Mouse (Mus musculus) mature B cell (primary cell): ENCODE data around the gene E330017A01Rik.

Source experiments
- in situ Hi-C: fragments of 300-500 bp; cut with MboI; formaldehyde crosslinking; loops from 2 replicates; pipeline ENCODE4 v1.14.3; 2019

E330017A01Rik gene

GRCm38 (mm10) chr16:58663021-58663420 is 24.5 kb upstream of the E330017A01Rik start:
- in situ Hi-C loops: loop anchor here (10.0 kb wide), 1 partner anchor 208 kb away; no protein-coding TSS in a partner anchor

DNA sequence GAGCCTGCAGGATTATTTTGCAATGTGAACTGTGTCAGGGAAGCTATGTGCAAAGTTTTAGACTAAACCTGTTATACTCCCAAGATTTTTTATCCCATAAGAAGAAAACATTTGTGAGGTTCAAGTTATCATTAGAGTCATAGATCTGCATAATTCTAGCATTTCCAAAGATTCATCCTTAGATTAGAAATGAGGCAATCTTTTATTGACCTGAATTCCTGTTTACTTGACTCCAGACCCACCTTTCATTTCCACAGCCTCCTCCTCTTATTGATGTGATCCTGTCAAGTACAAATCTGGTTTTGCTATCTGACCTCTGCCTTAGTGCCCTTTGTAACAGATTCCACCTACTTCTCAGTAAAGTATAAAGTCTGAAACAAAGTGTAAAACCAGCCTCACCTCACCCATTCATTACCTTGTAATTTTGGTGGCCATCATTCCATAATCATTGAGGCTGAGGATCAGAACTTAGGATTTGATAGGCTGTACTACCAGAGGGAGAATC is 23.8 kb upstream of the E330017A01Rik start:
- in situ Hi-C loops: loop anchor here (10.0 kb wide), 1 partner anchor 208 kb away; no protein-coding TSS in a partner anchor

DNA sequence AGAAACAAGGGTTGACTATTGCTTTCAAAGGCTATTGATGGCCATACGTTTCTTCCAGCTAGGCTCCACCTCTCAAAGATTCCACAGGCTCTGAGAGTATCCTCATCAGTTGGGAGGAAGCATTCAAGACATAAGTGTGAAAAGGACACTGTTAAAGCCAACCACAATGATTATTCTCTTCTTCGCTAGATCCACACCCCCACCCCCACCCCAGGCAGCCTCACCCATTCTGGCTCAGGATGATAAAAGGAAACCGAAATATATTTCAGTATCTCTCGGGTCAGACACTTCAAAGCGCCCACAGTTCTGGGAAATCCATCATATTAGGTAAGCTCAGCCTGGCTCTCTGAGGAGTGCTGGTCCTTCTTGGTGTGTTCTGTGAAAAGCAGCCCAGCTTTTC is 23.3 kb upstream of the E330017A01Rik start:
- in situ Hi-C loops: loop anchor here (10.0 kb wide), 1 partner anchor 207 kb away; no protein-coding TSS in a partner anchor

- in situ Hi-C loops: no loop called here
These were observed 20.1 kb upstream of the E330017A01Rik start for GRCm38 (mm10) chr16:58658668-58659067.

- in situ Hi-C loops: no loop called here
These were observed 18.0 kb upstream of the E330017A01Rik start for GRCm38 (mm10) chr16:58656526-58656925.

GRCm38 (mm10) chr16:58655751-58656150 is 17.2 kb upstream of the E330017A01Rik start:
- in situ Hi-C loops: no loop called here

DNA sequence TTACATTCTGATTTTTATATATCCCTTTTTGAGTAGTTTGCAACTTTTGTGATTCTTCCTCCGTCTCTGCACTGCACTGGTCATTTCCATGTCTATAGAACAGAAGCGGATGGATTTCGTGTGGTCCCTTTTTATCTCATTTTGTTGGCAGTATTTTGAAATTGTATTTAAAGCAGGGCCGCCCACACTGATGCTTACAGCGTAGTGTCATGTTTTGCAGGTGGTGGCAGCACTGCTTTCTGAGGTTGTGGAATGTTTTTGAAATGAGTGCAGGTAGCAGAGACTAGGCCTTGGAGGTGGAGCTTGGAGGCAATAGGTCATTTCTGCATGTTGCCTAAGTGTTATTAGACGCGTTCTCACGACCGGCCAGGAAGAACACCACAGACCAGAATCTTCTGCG is 11.4 kb upstream of the E330017A01Rik start:
- in situ Hi-C loops: no loop called here

DNA sequence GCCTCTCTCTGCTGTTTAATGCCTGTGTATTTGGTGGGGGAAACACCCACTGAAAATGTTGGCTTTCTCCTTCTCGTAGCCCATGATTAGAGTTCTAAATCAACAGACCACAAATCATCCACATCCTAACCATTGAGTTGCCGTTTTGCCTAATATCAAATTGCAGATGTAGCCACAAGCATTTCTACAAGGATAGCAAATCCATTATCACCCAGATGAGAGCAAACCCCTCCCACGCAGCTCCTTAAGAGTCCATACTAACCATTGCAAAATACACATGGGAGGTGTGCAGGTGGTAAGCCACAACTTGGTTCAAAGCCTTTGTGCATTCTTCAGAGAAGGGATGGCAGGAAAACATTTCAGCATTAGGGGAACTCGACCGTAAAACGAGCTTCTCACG is 523 bp downstream of the E330017A01Rik start:
- in situ Hi-C loops: no loop called here

DNA sequence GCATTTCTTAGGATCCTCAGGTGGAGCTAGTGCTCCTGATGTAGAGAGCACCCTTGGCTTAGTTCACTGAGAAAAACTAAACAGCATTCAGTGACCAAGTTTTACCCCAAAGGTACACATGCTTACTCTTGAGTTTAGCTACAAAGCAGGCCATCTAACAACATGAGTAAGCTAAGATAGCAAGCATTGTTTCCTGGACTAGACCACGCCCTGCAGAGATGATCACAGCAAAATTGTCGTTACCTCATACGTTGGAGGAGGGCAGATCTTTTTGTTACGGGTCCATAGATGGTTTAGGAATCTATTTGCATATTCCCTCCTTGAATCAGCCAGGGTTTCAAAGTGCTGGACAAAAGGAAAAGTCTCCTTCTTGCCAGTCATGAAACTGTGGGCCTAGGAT is 1.1 kb downstream of the E330017A01Rik start:
- in situ Hi-C loops: no loop called here

DNA sequence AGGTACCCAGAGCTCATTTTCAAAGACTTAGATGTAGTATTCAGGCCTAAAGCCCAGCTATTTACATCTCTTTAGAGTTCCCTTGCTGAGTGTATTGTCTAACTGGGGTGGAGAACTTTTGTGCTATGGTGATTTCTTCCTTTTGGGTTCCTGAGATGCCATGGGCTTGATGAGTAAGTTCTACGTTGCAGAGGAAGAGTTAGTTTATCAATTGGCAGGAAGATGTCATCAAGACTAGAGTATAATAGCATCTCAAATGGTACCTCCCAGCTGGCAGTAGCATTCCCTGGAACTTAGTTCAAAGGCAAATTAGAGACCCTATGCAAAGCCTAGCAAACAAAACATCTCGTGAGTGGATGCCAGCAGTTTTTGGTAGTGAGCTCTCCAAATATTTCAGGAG is 2.7 kb downstream of the E330017A01Rik start:
- in situ Hi-C loops: no loop called here

DNA sequence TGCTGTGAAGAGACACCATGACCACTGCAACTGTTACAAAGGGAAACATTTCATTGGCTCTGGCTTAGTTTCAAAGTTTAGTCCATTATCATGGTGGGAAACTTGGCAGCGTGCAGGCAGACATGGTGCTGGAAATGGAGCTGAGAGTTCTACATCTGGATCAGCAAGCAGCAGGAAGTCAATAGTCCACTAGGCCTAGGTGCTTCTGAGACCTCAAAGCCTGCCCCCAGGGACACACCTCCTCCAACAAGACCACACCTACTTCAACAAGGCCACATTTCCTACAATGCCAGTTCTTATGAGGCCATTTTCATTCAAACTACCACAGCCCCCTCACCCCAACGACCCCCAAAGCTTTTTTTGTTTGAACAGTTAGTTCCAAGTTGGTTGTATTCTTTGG is 8.8 kb downstream of the E330017A01Rik start:
- in situ Hi-C loops: loop anchor here (10.0 kb wide), 1 partner anchor 165 kb away; no protein-coding TSS in a partner anchor

DNA sequence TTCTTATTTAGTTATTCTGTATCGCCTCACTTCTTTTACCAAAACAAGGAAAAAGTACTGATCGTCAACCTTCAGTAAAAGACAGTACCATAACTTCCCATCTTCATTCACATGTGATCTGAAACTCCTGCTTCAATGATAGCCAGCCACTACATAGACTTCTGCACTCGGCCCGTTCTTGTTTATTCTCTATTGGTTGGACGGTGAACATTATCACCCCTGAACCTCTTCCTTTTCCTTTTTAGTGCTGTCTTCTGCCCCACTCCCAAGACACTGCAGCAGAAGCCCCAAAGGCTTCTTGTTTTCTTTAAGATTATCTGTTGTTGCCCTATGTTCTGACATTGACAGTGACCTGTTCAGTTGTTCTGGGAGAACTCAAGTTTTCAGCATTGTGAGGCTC is 9.6 kb downstream of the E330017A01Rik start:
- in situ Hi-C loops: loop anchor here (10.0 kb wide), 1 partner anchor 164 kb away; no protein-coding TSS in a partner anchor

- in situ Hi-C loops: loop anchor here (10.0 kb wide), 1 partner anchor 164 kb away; no protein-coding TSS in a partner anchor
These were observed 10.2 kb downstream of the E330017A01Rik start for GRCm38 (mm10) chr16:58628336-58628680.

DNA sequence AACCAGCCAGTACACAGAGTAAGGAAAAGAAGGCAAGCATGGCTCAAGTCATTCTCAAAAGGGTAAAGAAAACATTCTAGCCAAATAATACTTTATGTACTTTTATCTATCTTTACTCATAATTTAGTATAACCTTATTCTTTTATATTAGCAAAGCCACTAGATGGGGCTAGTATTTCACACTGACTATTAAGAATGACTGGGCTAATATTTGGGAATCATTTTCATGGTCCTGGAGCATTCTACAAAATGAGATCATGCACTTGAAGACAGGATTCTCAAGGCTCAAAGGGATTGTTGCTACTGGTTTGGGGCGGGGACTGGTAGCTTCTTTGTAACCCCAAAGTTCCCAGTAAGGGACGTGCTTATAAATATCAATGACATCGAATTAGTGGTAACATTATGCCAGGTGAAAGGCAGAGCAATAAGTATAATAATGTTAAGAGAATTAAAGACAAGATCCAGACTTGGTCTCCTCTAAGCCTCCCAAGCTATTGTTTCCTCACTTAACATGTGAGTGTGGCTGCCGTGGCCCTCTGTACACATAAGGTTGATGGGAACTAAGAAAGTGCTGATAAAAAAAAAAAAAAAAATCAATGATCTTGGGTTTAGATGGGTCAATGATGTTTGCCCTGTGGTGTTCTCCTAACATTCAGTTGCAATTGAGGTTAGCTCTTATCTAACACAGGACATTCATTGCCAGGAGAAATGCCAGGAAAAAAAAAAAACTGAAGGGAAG is 10.8 kb downstream of the E330017A01Rik start:
- in situ Hi-C loops: loop anchor here (10.0 kb wide), 1 partner anchor 163 kb away; no protein-coding TSS in a partner anchor

DNA sequence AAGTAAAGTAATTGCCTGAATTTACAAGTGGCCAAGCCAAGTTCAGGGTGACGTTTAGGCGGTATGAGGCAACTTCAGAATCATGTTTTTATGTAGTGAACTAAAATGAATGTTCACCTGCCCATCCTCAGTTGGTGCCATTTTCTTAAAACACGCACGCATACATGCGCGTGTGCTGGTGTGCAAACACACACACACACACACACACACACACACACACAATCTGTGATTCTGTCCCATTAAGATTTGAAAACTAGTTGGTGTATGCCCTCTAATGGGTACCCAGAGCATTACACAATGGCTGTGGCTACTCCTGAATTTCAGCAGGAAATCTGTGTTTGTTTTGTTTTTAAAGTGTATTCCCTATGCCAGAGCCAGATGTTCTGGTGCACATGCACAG is 14.6 kb downstream of the E330017A01Rik start:
- in situ Hi-C loops: loop anchor here (10.0 kb wide), 1 partner anchor 159 kb away; no protein-coding TSS in a partner anchor

GRCm38 (mm10) chr16:58623114-58623513 is 15.4 kb downstream of the E330017A01Rik start:
- in situ Hi-C loops: loop anchor here (10.0 kb wide), 1 partner anchor 158 kb away; no protein-coding TSS in a partner anchor

DNA sequence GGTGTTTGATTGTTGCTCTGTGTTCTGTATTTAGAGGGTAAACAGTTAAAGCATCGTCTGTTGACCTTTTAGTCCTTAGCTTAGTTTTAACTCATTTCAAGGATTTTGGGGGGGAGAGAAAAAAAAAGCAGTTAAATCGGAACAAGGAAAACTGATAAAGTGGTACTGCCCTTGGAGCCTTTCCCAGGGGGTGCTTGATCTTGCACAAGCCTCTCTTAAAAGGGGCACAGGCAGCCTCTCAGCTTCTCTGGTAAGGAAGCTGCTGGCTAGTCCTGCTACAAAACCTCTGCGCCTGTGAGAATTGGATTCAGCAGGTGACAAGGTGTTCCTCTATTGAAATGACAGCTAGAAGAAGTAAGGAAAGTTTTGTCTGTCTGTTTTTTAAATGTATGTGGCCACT is 16.2 kb downstream of the E330017A01Rik start:
- in situ Hi-C loops: loop anchor here (10.0 kb wide), 1 partner anchor 158 kb away; no protein-coding TSS in a partner anchor

GRCm38 (mm10) chr16:58617346-58617745 is 21.2 kb downstream of the E330017A01Rik start:
- in situ Hi-C loops: no loop called here

- in situ Hi-C loops: no loop called here
These were observed 21.7 kb downstream of the E330017A01Rik start, which contains the start of gene Gm813 for GRCm38 (mm10) chr16:58616878-58617277. Gene Gm813 (minus strand): TSS chr16:58616978.

DNA sequence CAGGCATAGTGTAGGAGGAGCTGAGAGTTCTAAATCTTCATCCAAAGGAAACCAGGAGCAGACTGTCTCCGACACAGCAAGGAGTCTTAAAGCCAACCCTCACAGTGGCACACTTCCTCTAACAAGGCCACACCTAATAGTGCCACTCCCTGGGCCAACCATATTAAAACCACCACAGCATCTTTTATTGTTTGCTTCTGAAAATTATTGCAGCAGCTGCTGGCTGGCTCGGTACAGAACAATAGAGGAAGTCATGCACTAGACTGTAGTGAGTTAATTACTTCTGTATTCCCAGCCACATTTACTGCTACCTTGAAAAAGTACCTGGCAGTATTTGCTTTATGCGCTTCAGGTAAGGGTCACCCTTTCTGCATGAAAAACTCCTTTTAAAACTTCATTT is 25.6 kb downstream of the E330017A01Rik start:
- in situ Hi-C loops: no loop called here

- in situ Hi-C loops: no loop called here
These were observed 31.4 kb downstream of the E330017A01Rik start for GRCm38 (mm10) chr16:58607101-58607500.

- in situ Hi-C loops: no loop called here
These were observed 33.9 kb downstream of the E330017A01Rik start for GRCm38 (mm10) chr16:58604680-58605079.

- in situ Hi-C loops: no loop called here
These were observed 34.7 kb downstream of the E330017A01Rik start for GRCm38 (mm10) chr16:58603831-58604230.
